Mouse (Mus musculus) heart, postnatal 36 days (tissue): ENCODE results near the gene Bmper. TPM values are rescaled to one million over a fixed set of nuclear protein-coding genes. Genes with fewer than 3 reads are reported as not detected.

ENCODE experiments used
- DNase-seq, 2 experiments: peaks; one replicate each; pipeline ENCODE4 v3.0.0; 2021 to 2022
- intact Hi-C: fragments of 180-260 bp; cut with DNase I; formaldehyde crosslinking; loops from one replicate; pipeline ENCODE4 v1.15.1; 2025
- total RNA-seq, 2 experiments: library from RNA; stranded (reverse); gene quantifications; 2 replicates each; pipeline ENCODE4 v1.2.3; 2021

Gene Bmper
- total RNA-seq, 2 experiments from 2014 or later, result 3.1 to 4.3 TPM

GRCm38 (mm10) chr9:23293574-23293973 is 70.7 kb downstream of the Bmper start:
- no peak for DNase-seq
- intact Hi-C loops, result no loop called here

DNA sequence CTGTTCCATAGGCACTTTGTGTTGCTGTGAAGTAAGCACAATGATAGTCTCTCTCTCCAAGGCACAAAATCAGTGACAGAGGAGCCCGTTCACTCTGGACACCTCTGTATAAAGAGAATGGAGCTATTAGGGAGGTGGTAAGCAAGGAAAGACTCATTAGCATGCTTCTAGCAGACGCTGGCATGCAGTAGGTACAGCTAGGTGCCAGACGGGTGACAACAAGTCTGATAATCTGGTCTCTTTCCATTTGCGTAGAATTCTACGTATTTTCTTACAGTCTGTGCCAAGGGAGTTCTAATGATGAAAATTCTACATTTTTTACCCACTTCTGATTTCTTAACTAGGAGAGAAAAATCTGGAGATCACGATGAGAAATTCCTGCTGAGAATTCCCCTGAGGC is 72.7 kb downstream of the Bmper start:
- intact Hi-C loops, result no loop called here
- DNase-seq, result no peak

DNA sequence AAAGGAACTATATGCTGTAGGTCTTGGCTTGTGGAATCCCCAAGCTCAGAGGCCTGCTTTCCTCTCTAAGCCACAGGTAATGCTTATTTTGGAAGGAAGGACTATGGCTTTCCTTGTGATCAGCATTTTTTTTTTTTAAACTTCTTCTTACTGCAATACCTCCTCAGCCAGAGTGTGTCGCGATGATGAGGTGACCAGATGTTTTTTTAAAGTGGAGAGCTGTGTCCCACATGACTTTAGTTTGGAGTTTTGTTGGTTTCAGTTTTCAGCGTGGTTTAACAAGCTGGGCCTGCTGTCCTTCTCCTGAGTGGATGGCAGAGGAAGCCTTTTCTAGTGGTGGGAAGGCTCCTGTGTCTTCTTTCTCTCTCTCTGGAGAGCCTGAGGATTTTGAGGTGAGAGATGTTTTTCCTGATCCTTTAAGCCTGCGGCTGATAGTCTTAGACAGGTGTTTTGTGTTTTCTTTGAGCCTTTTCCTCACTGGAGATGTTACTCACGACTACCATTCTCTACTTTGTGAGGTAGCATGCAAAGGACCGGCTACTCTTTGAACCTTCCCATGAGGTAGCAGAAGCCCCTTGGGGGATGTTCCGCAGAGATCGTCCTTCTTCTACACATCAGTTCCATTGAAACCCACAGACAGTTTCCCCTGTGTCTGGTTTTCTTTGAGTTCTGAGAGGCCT is 74.8 kb downstream of the Bmper start:
- no peak for DNase-seq
- intact Hi-C loops, result no loop called here

- DNase-seq, result peak; percentile 40 to 47
- intact Hi-C loops, result no loop called here
Measured at GRCm38 (mm10) chr9:23300376-23300775, 77.5 kb downstream of the Bmper start.

DNA sequence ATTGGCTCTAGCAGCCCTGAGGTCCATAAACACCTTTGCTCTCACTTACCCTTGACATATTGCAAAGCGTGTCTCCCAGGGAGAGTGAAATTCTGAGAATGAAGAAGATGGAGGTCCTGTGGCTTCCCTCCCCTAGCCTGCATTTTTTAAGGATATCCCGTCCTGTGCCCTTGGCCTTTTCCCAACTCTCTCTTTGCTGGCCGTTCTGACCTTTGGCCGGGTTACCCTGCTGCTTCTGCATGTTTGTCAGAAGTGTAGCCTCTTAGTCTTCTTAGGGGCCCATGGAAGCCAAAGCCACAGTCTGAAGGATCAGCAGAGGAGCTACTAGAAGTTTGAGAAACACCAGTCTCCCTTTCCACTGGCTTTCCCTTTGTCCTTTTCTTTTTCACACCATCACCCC is 82.8 kb downstream of the Bmper start:
- intact Hi-C loops, result no loop called here
- DNase-seq, result no peak

- intact Hi-C loops, result no loop called here
- DNase-seq, result no peak
Measured at GRCm38 (mm10) chr9:23306226-23306625, 83.3 kb downstream of the Bmper start.

GRCm38 (mm10) chr9:23307835-23308234 is 85.0 kb downstream of the Bmper start:
- DNase-seq, result no peak
- intact Hi-C loops, result no loop called here

DNA sequence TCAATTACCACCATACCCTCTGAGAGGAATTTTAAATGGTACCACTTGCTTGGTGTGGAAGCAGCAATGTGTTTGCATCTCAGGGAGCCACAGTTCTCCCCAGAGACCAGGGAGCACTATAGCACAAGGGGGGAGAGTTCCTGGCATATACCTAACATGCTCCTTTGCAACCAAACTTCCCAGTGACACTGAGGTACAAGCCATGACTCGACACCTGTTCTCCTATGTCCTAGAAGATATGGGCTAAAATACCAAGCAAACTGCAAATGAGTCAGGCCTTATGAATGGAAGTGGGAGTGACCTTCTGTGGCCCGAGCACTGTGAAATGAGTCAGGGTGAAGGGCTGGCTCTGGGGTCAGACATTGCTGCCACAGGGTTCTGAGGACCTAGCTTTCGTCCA is 88.1 kb downstream of the Bmper start:
- intact Hi-C loops, result no loop called here
- DNase-seq, result no peak

- DNase-seq, result no peak
- intact Hi-C loops, result no loop called here
Measured at GRCm38 (mm10) chr9:23311956-23312355, 89.1 kb downstream of the Bmper start.

DNA sequence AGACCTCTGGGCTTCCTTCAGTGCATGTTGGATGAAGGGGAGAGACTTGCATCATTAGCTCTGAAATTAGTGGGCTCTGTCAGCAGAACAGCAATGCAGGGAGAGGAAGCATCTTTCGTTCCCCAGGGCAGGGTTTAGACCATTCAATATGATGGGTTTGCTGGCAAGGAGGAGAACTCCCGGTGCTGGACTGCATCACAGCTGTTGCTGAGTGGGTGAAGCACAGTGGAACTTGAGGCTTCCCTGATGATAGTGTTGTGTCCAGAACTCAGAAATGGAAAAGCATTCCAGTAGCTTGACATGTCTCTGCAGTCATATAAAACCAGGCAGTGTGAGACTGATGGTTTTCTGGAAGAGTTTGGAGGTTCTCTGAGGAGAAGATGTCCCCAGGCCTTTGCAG is 90.0 kb downstream of the Bmper start:
- intact Hi-C loops, result no loop called here
- DNase-seq, result no peak

DNA sequence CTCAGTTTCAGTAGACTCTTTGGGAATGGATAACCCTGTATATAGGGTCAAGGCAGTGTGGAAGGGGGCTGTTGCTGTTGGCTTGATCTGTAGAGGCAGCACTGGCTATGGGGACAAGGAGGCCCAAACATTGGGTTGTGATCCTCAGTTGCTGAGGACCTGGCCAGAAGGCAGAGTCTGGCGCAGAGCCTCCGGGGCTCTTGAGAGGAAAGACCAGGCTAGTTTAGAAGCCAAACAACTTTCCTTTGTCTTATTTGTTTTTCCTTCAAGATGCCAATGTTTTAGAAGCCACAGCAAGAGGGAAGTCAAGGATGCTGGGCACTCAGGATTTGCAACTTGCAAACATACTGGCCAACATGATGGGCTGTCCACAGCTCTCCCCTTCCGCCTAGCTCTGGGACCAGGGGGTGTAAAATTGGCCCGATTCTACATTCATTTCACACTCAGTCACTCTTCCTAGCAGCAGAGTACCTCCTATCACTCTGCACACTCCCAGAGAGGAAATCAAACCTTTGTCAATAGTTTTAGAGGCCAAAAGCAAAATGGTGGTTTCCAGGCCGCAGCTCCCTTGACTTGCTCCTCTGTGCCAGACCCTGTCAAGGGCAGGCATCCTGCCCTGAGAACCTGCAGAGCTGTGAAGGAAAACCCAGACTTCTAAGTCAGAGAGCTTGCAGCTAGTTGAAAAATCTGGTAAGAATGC is 92.9 kb downstream of the Bmper start:
- intact Hi-C loops, result no loop called here
- peak; percentile 22 to 23 for DNase-seq

DNA sequence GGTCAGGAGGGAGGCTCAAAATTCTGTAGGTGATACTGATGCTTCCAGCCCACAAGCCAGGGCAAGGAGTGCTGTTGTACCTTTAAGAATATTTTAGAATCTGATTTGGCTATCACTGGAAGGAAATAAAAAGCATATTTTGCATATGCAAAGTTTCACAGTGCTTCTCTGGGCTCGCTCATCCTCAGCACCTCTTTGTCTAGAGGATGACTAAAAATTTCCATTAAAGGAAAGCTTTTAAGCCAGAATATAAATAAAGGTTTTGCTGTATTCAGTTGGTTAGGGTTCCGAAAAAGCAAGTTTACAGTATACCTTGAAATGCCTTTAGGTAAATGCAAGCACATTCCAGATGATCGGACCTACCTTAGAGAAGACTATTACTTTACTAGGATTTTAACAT is 105.0 kb downstream of the Bmper start:
- intact Hi-C loops, result no loop called here
- DNase-seq, result no peak

- intact Hi-C loops, result no loop called here
Measured at GRCm38 (mm10) chr9:23333041-23333622, 110.3 kb downstream of the Bmper start.

DNA sequence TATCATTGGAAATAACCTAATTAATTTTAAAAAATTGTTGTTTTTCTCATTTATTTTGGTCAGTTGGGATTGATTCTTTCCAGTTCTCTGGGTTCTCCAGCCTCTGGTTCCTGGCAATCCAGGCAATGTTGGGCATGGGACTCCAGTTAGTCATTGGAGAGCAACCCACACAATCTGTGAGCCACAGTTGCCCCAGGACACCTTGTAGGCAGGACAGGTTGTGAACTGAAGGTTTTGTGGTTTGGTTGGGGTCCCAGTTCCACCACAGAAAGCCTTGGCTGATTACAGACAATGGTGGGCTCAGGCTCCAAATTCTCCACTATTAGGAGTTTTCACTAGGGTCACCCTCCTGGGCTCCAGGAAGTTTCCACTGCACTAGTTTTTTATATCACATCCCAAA is 117.7 kb downstream of the Bmper start:
- DNase-seq, result no peak
- intact Hi-C loops, result no loop called here

More at GRCm38 (mm10) chr9:23333041-23333622, 110.3 kb downstream of the Bmper start:
- no peak for DNase-seq

- intact Hi-C loops, result no loop called here
- DNase-seq, result no peak
Measured at GRCm38 (mm10) chr9:23341246-23341645, 118.4 kb downstream of the Bmper start.

GRCm38 (mm10) chr9:23344353-23344752 is 121.5 kb downstream of the Bmper start:
- no peak for DNase-seq
- intact Hi-C loops, result no loop called here

GRCm38 (mm10) chr9:23345093-23345844 is 122.4 kb downstream of the Bmper start:
- DNase-seq, result no peak
- intact Hi-C loops, result no loop called here

- no peak for DNase-seq
- intact Hi-C loops, result no loop called here
Measured at GRCm38 (mm10) chr9:23349603-23350002, 126.7 kb downstream of the Bmper start.

DNA sequence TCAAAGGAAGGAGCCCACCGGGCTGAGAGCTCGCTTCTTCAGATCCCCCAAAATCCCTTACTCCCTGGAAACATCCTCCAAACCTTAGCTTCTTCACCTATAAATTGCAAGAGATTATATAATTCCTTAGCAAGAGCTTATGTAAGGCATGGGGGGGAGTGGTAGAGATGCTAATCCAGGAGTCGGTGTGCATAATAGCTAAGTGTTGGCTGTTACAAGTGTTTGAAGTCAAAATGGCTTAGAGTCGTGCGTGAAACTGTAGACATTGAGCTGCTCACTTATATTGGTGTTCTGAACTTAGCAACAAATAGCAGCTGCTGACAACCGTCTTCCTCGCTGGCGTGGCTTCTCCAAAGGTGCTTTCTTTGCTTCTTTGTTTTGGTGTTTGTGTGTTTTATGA is 128.5 kb downstream of the Bmper start:
- DNase-seq, result no peak
- intact Hi-C loops, result no loop called here

- DNase-seq, result peak in 1 of 2 experiments; percentile 11
- intact Hi-C loops, result no loop called here
Measured at GRCm38 (mm10) chr9:23352396-23352795, 129.5 kb downstream of the Bmper start.

DNA sequence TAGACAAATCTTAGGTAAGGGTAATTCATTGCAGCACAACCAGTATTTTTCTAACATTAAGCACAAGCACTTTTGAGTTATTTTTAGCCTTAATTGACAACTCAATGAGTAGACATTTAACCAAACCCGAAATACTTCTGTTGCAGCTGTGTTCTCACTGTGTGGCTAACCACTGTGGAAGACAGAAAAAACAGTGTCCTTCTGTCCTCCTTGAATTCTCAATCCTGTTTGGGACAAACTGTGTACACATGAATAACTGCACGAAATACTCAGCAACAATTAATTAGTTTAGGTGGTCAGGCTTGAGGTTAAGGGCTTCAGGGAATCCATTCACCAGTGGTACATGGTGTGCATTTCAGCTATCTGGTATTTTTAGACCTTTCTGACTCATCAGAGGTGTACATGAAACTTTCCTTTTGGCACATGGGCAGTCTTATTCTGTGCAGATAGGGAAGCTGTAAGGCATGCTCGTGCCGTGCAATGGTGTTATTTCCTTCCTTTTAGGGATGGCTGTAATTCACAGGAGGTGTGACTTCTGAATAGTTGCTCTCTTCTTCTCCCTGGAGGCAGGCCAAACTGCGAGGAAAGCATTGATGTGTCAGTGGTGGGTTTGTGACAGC is 131.4 kb downstream of the Bmper start:
- DNase-seq, result no peak
- intact Hi-C loops, result no loop called here
